Mouse (Mus musculus): Measurements from ENCODE around the gene Sorcs3. TPM values are rescaled to one million over a fixed set of nuclear protein-coding genes. Genes with fewer than 3 reads are reported as not detected.

The Sorcs3 gene
- polyA plus RNA-seq, 1 experiment = 0.66 TPM

DNA sequence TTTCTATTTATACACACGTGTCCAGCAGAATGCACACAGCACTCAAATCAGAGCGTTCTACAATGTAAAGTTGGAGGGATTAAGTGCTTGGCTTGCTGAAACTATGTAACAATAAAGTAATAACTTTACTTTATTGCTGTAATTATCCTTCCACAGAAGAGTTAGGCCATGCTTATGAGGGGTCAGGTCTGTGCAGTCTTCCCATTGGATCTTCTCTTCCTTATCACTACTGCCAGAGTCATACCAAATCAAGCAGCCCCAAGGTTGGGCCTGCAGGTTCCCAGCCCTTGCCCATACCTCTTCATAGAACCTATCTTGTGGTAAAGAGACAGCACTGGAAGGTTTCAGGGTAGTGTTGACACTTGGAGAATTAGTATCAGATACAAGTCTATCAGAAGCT is 560.7 kb downstream of the Sorcs3 start:
- Histone ChIP-seq H3K4me1 (ENCODE audit: control insufficient read depth, insufficient read depth, low read length) (no peaks in the 10 kb centered on the region), H3K36me3 (ENCODE audit: control insufficient read depth, insufficient read depth, low read length) (no peaks in the 10 kb centered on the region), H3K27me3 (replicated peaks; ENCODE audit: control insufficient read depth, insufficient read depth, low read length) (no peaks in the 10 kb centered on the region), H3K27ac (ENCODE audit: insufficient read depth, low read depth, low read length) (no peak overlapping the region), H3K4me3 (ENCODE audit: insufficient read depth, low read depth, low read length) (no peak overlapping the region)
- TF ChIP-seq CTCF (conservative IDR thresholded peaks at IDR 0.05; ENCODE audit: insufficient read depth, insufficient read length, low read depth, low read length) (no peak), POLR2A (IDR thresholded peaks at IDR 0.05; ENCODE audit: low read depth, low read length) (no peak)
- whole genome bisulfite sequencing = 93% methylated on average over 2 of the region's 2 CpGs
- DNase-seq = no peak

DNA sequence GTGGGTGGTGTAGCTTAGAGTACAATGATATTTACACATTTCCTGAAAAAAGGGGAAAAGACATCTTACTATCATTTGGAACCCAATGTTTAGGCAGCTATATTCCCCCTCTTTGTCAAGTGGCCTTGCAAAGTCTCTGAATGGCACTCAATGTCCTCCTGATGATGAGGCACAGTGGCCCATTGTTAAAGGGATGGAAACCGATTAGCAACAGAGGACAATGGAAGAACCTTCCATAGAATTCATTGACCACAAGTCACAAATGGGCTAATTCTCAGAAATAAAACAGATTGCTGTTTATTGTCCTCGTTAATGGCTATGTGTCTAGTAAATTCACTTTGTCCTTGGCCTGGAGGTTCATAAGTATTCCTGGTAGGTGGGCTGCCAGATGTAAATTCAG is 565.7 kb downstream of the Sorcs3 start:
- no peak for DNase-seq
- TF ChIP-seq CTCF (conservative IDR thresholded peaks at IDR 0.05; ENCODE audit: insufficient read depth, insufficient read length, low read depth, low read length) (no peak), POLR2A (IDR thresholded peaks at IDR 0.05; ENCODE audit: low read depth, low read length) (no peak)
- Histone ChIP-seq H3K27ac (ENCODE audit: insufficient read depth, low read depth, low read length) (no peak overlapping the region), H3K4me1 (ENCODE audit: control insufficient read depth, insufficient read depth, low read length) (no peaks in the 10 kb centered on the region), H3K4me3 (ENCODE audit: insufficient read depth, low read depth, low read length) (no peak overlapping the region), H3K27me3 (replicated peaks; ENCODE audit: control insufficient read depth, insufficient read depth, low read length) (no peaks in the 10 kb centered on the region), H3K36me3 (ENCODE audit: control insufficient read depth, insufficient read depth, low read length) (no peaks in the 10 kb centered on the region)
- 79% methylated on average over 2 of the region's 2 CpGs for WGBS

DNA sequence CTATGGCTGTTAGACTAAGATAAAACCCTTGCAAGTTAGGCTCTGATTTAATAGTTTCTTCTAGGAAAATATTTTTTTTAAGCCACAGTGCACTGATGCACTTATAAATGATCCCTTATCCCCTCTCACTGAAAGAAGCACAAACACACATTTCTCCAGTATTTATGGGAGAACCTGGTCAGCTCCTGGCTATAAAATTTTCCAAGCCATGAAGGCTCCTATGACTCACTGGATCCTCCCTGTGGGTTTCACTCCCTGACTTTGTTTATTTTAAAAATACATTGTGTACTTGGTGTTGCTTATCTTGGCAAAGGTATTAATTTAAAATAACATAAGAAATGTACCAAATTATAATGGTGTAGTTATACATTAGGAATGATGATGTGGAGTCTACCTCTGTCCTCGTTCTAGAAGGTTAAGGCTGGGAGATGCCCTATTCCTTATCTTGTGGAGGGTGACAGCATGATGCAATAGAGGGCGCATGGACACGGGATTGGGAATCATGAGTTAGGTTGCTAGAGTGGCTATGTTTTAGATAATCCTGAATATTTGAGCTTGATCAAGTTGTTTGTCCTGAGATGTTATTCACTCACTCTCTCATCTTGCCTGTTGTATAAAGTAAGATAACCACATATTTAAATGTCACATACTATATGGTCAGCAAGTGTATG is 573.4 kb downstream of the Sorcs3 start:
- TF ChIP-seq POLR2A (IDR thresholded peaks at IDR 0.05; ENCODE audit: low read depth, low read length) (no peak), CTCF (conservative IDR thresholded peaks at IDR 0.05; ENCODE audit: insufficient read depth, insufficient read length, low read depth, low read length) (no peak)

GRCm38 (mm10) chr19:48780813-48781212 is 575.0 kb downstream of the Sorcs3 start:
- Histone ChIP-seq H3K27me3 (replicated peaks; ENCODE audit: control insufficient read depth, insufficient read depth, low read length) (no peaks in the 10 kb centered on the region), H3K27ac (ENCODE audit: insufficient read depth, low read depth, low read length) (no peak overlapping the region), H3K4me1 (ENCODE audit: control insufficient read depth, insufficient read depth, low read length) (no peaks in the 10 kb centered on the region), H3K4me3 (ENCODE audit: insufficient read depth, low read depth, low read length) (no peak overlapping the region), H3K36me3 (ENCODE audit: control insufficient read depth, insufficient read depth, low read length) (no peaks in the 10 kb centered on the region)
- no peak for TF ChIP-seq CTCF (conservative IDR thresholded peaks at IDR 0.05; ENCODE audit: insufficient read depth, insufficient read length, low read depth, low read length)
- TF ChIP-seq POLR2A (IDR thresholded peaks at IDR 0.05; ENCODE audit: low read depth, low read length) = no peak
- 82% methylated on average over 2 of the region's 2 CpGs for WGBS
- no peak for DNase-seq

More for the DNA sequence above, 573.4 kb downstream of the Sorcs3 start:
- no peak for DNase-seq
- H3K4me1 ChIP-seq (ENCODE audit: control insufficient read depth, insufficient read depth, low read length) = no peaks in the 10 kb centered on the region
- H3K27ac ChIP-seq (ENCODE audit: insufficient read depth, low read depth, low read length) = no peak overlapping the region
- H3K27me3 ChIP-seq (replicated peaks; ENCODE audit: control insufficient read depth, insufficient read depth, low read length) = no peaks in the 10 kb centered on the region
- no peaks in the 10 kb centered on the region for H3K36me3 ChIP-seq (ENCODE audit: control insufficient read depth, insufficient read depth, low read length)
- H3K4me3 ChIP-seq (ENCODE audit: insufficient read depth, low read depth, low read length) = no peak overlapping the region
- 65% methylated on average over 3 of the region's 3 CpGs for WGBS

- Histone ChIP-seq H3K27me3 (replicated peaks; ENCODE audit: control insufficient read depth, insufficient read depth, low read length) (no peaks in the 10 kb centered on the region), H3K4me1 (ENCODE audit: control insufficient read depth, insufficient read depth, low read length) (no peaks in the 10 kb centered on the region)
- WGBS = 54% methylated on average over 7 of the region's 7 CpGs
Observed at GRCm38 (mm10) chr19:48782024-48782721, 576.3 kb downstream of the Sorcs3 start.

GRCm38 (mm10) chr19:48787269-48787668 is 581.4 kb downstream of the Sorcs3 start:
- no peaks in the 10 kb centered on the region for H3K27me3 ChIP-seq (replicated peaks; ENCODE audit: control insufficient read depth, insufficient read depth, low read length)
- 90% methylated on average over 4 of the region's 4 CpGs for WGBS

More at GRCm38 (mm10) chr19:48782024-48782721, 576.3 kb downstream of the Sorcs3 start:
- DNase-seq = peak; percentile 65
- Histone ChIP-seq H3K4me3 (ENCODE audit: insufficient read depth, low read depth, low read length) (no peak overlapping the region), H3K27ac (ENCODE audit: insufficient read depth, low read depth, low read length) (0 out of 2 replicates have a peak overlapping the region, but pooled peaks have one; percentile 14), H3K36me3 (ENCODE audit: control insufficient read depth, insufficient read depth, low read length) (no peaks in the 10 kb centered on the region)
- TF ChIP-seq CTCF (conservative IDR thresholded peaks at IDR 0.05; ENCODE audit: insufficient read depth, insufficient read length, low read depth, low read length) (no peak), POLR2A (IDR thresholded peaks at IDR 0.05; ENCODE audit: low read depth, low read length) (no peak)

GRCm38 (mm10) chr19:48804546-48804945 is 598.7 kb downstream of the Sorcs3 start:
- 52% methylated on average over 6 of the region's 6 CpGs for WGBS
- Histone ChIP-seq H3K4me1 (ENCODE audit: control insufficient read depth, insufficient read depth, low read length) (no peaks in the 10 kb centered on the region), H3K27me3 (replicated peaks; ENCODE audit: control insufficient read depth, insufficient read depth, low read length) (no peaks in the 10 kb centered on the region), H3K27ac (ENCODE audit: insufficient read depth, low read depth, low read length) (no peak overlapping the region), H3K36me3 (ENCODE audit: control insufficient read depth, insufficient read depth, low read length) (no peaks in the 10 kb centered on the region), H3K4me3 (ENCODE audit: insufficient read depth, low read depth, low read length) (no peak overlapping the region)
- no peak for DNase-seq
- TF ChIP-seq CTCF (conservative IDR thresholded peaks at IDR 0.05; ENCODE audit: insufficient read depth, insufficient read length, low read depth, low read length) (no peak), POLR2A (IDR thresholded peaks at IDR 0.05; ENCODE audit: low read depth, low read length) (no peak)

More at GRCm38 (mm10) chr19:48787269-48787668, 581.4 kb downstream of the Sorcs3 start:
- H3K4me3 ChIP-seq (ENCODE audit: insufficient read depth, low read depth, low read length) = no peak overlapping the region
- TF ChIP-seq CTCF (conservative IDR thresholded peaks at IDR 0.05; ENCODE audit: insufficient read depth, insufficient read length, low read depth, low read length) (no peak), POLR2A (IDR thresholded peaks at IDR 0.05; ENCODE audit: low read depth, low read length) (no peak)
- no peak overlapping the region for H3K27ac ChIP-seq (ENCODE audit: insufficient read depth, low read depth, low read length)
- no peaks in the 10 kb centered on the region for H3K36me3 ChIP-seq (ENCODE audit: control insufficient read depth, insufficient read depth, low read length)
- H3K4me1 ChIP-seq (ENCODE audit: control insufficient read depth, insufficient read depth, low read length) = no peaks in the 10 kb centered on the region
- DNase-seq = no peak
